Mouse (Mus musculus) CH12.LX (cell line): ENCODE measurements around the gene Bach2. TPM values are rescaled to one million over a fixed set of nuclear protein-coding genes. Genes with fewer than 3 reads are reported as not detected.
A peak's percentile ranks its signal among the peaks of the same experiment; 100 is the strongest.

ENCODE experiments used
- DNase-seq: peaks from one replicate; pipeline ENCODE4 v3.0.0-alpha.2; 2013; ENCODE audit errors: extremely low read depth
- H3K27ac ChIP-seq: 2 replicates; pipeline ENCODE4 v1.5.1; 2012; ENCODE audit warnings: low read depth, mild to moderate bottlenecking, control low read depth, moderate library complexity; ENCODE audit not compliant: insufficient read depth
- H3K27me3 ChIP-seq: replicated peaks from 2 replicates; pipeline ENCODE3; 2012; ENCODE audit warnings: inconsistent platforms
- H3K36me3 ChIP-seq, 2 experiments: replicated peaks in 1 of 2; 2 replicates each; pipeline versions ENCODE3 to v1.6.1; 2012; ENCODE audit warnings: inconsistent platforms in 1 of 2, low read length in 1 of 2, mild to moderate bottlenecking in 1 of 2, mixed read lengths in 1 of 2, moderate library complexity in 1 of 2; ENCODE audit not compliant: control insufficient read depth in 1 of 2, insufficient read depth in 1 of 2
- H3K4me1 ChIP-seq, 2 experiments: 2 replicates each; pipeline ENCODE4 v1.6.1; 2012; ENCODE audit warnings: inconsistent platforms in 1 of 2, moderate library complexity in 1 of 2; ENCODE audit not compliant: insufficient read depth in 2 of 2, control insufficient read depth in 1 of 2
- H3K4me2 ChIP-seq: 2 replicates; pipeline ENCODE4 v1.6.1; 2012; ENCODE audit warnings: low read depth, mild to moderate bottlenecking, control low read depth; ENCODE audit not compliant: poor library complexity, insufficient read depth, severe bottlenecking
- H3K4me3 ChIP-seq, 3 experiments: fragments of 150-350 bp in 1 of 3; sonication (generic) in 1 of 3; replicated peaks in 1 of 3; 2 replicates each; pipeline versions ENCODE3 to v1.5.1; 2011 to 2012; ENCODE audit warnings: low read depth in 2 of 3, low read length in 2 of 3, mild to moderate bottlenecking in 2 of 3, moderate library complexity in 2 of 3, control low read depth in 1 of 3, improper control_type of control experiment in 1 of 3, inconsistent platforms in 1 of 3, mixed read lengths in 1 of 3; ENCODE audit not compliant: poor library complexity in 1 of 3
- H3K79me2 ChIP-seq: replicated peaks from 2 replicates; pipeline ENCODE4 v1.6.1; 2012; ENCODE audit warnings: mild to moderate bottlenecking, moderate library complexity; ENCODE audit not compliant: control insufficient read depth, poor library complexity, insufficient read depth, severe bottlenecking; ENCODE audit errors: extremely low read depth
- H3K9ac ChIP-seq: 2 replicates; pipeline ENCODE4 v1.6.1; 2012; ENCODE audit warnings: low read depth, mild to moderate bottlenecking, control low read depth, moderate library complexity; ENCODE audit not compliant: insufficient read depth
- H3K9me3 ChIP-seq: replicated peaks from 2 replicates; pipeline ENCODE3; 2012; ENCODE audit warnings: low read length, inconsistent platforms, mixed read lengths
- BHLHE40 ChIP-seq: IDR thresholded peaks from 2 replicates; pipeline ENCODE4 v1.6.1; 2011; ENCODE audit warnings: mild to moderate bottlenecking, low read depth, low read length, improper control_type of control experiment
- CHD2 ChIP-seq: IDR thresholded peaks from 2 replicates; pipeline ENCODE4 v1.6.1; 2011; ENCODE audit warnings: low read length, improper control_type of control experiment
- CTCF ChIP-seq, 2 experiments: IDR thresholded peaks in 1 of 2; conservative IDR thresholded peaks in 1 of 2; 2 replicates each; pipeline ENCODE4 v1.5.1; 2011 to 2012; ENCODE audit warnings: low read depth in 2 of 2, low read length in 2 of 2, improper control_type of control experiment in 1 of 2, inconsistent platforms in 1 of 2, mild to moderate bottlenecking in 1 of 2, moderate library complexity in 1 of 2
- E2F4 ChIP-seq: IDR thresholded peaks from 2 replicates; pipeline ENCODE4 v1.6.1; 2011; ENCODE audit warnings: low read depth, low read length, improper control_type of control experiment; ENCODE audit not compliant: insufficient replicate concordance
- EP300 ChIP-seq: IDR thresholded peaks from 2 replicates; pipeline ENCODE4 v1.6.1; 2011; ENCODE audit warnings: low read length, improper control_type of control experiment
- ETS1 ChIP-seq: conservative IDR thresholded peaks from 2 replicates; pipeline ENCODE4 v1.6.1; 2012; ENCODE audit warnings: low read depth, mild to moderate bottlenecking, inconsistent platforms, low read length, improper control_type of control experiment, moderate library complexity
- HCFC1 ChIP-seq: IDR thresholded peaks from 2 replicates; pipeline ENCODE4 v1.6.1; 2012; ENCODE audit warnings: low read depth, mild to moderate bottlenecking, inconsistent platforms, low read length, improper control_type of control experiment
- JUN ChIP-seq: IDR thresholded peaks from 2 replicates; pipeline ENCODE4 v1.6.1; 2011; ENCODE audit warnings: low read depth, mild to moderate bottlenecking, low read length, improper control_type of control experiment, moderate library complexity; ENCODE audit not compliant: insufficient read depth
- JUND ChIP-seq: conservative IDR thresholded peaks from 2 replicates; pipeline ENCODE4 v1.6.1; 2011; ENCODE audit warnings: low read depth, low read length, improper control_type of control experiment
- MAFK ChIP-seq: IDR thresholded peaks from 2 replicates; pipeline ENCODE4 v1.6.1; 2011; ENCODE audit warnings: low read length, improper control_type of control experiment; ENCODE audit not compliant: insufficient replicate concordance
- MAX ChIP-seq: IDR thresholded peaks from 2 replicates; pipeline ENCODE4 v1.6.1; 2011; ENCODE audit warnings: low read length, improper control_type of control experiment
- MAZ ChIP-seq: IDR thresholded peaks from 2 replicates; pipeline ENCODE4 v1.6.1; 2012; ENCODE audit warnings: low read depth, mild to moderate bottlenecking, inconsistent platforms, low read length, improper control_type of control experiment, moderate library complexity
- MXI1 ChIP-seq: IDR thresholded peaks from 2 replicates; pipeline ENCODE4 v1.6.1; 2011; ENCODE audit warnings: mild to moderate bottlenecking, low read depth, low read length, improper control_type of control experiment
- NRF1 ChIP-seq: IDR thresholded peaks from 2 replicates; pipeline ENCODE4 v1.6.1; 2014; ENCODE audit warnings: low read depth, mild to moderate bottlenecking, inconsistent platforms, low read length, improper control_type of control experiment, moderate library complexity
- PAX5 ChIP-seq: IDR thresholded peaks from 2 replicates; pipeline ENCODE4 v1.6.1; 2012; ENCODE audit warnings: low read length, inconsistent platforms, mixed read lengths
- POLR2A ChIP-seq: IDR thresholded peaks from 2 replicates; pipeline ENCODE4 v1.6.1; 2011; ENCODE audit warnings: low read depth, mild to moderate bottlenecking, improper control_type of control experiment, low read length
- POLR2AphosphoS2 ChIP-seq: IDR thresholded peaks from 2 replicates; pipeline ENCODE4 v1.6.1; 2011; ENCODE audit warnings: low read depth, low read length, improper control_type of control experiment
- RAD21 ChIP-seq: IDR thresholded peaks from 2 replicates; pipeline ENCODE4 v1.6.1; 2011; ENCODE audit warnings: low read depth, mild to moderate bottlenecking, low read length, improper control_type of control experiment, moderate library complexity
- SIN3A ChIP-seq: IDR thresholded peaks from 2 replicates; pipeline ENCODE4 v1.6.1; 2012; ENCODE audit warnings: low read length, improper control_type of control experiment, inconsistent platforms
- TBP ChIP-seq: conservative IDR thresholded peaks from 2 replicates; pipeline ENCODE4 v1.6.1; 2011; ENCODE audit warnings: low read depth, low read length, improper control_type of control experiment
- TCF12 ChIP-seq: IDR thresholded peaks from 2 replicates; pipeline ENCODE4 v1.6.1; 2014; ENCODE audit warnings: low read depth, mild to moderate bottlenecking, inconsistent platforms, low read length, improper control_type of control experiment
- UBTF ChIP-seq: IDR thresholded peaks from 2 replicates; pipeline ENCODE4 v1.6.1; 2012; ENCODE audit warnings: low read depth, mild to moderate bottlenecking, inconsistent platforms, low read length, improper control_type of control experiment, moderate library complexity
- ZC3H11A ChIP-seq: IDR thresholded peaks from 2 replicates; pipeline ENCODE4 v1.6.1; 2012; ENCODE audit warnings: low read depth, mild to moderate bottlenecking, inconsistent platforms, low read length, improper control_type of control experiment
- ZKSCAN1 ChIP-seq: IDR thresholded peaks from 2 replicates; pipeline ENCODE4 v1.6.1; 2012; ENCODE audit warnings: low read depth, inconsistent platforms, low read length, improper control_type of control experiment, borderline replicate concordance
- dilution Hi-C: fragments of 300-500 bp; cut with MboI; formaldehyde crosslinking; loops from 2 replicates; pipeline ENCODE4 v1.14.3; 2020; ENCODE audit warnings: low sequenced_read_pairs; ENCODE audit not compliant: extremely low pct_unique_long_range_greater_than_20kb, extremely low pct_ligation_motif_present
- in situ Hi-C: fragments of 300-500 bp; cut with MboI; formaldehyde crosslinking; loops from 3 replicates; pipeline ENCODE4 v1.14.3; 2019; ENCODE audit warnings: low sequenced_read_pairs, low pct_ligation_motif_present, low pct_unique_long_range_greater_than_20kb, mixed read lengths
- polyA plus RNA-seq: library from polyadenylated mRNA; unstranded; fragments of >175 nt; gene quantifications from 2 replicates; pipeline ENCODE4 v1.2.1, GENCODE M21; 2012; ENCODE audit warnings: low read depth; ENCODE audit not compliant: insufficient read length
- total RNA-seq, 2 experiments: library from RNA; depleted of rRNA; stranded (reverse); fragments of 300-350 nt in 1 of 2; fragments of >200 nt in 1 of 2; gene quantifications; 2 replicates each; pipeline ENCODE4 v1.2.3; 2012 to 2014

The Bach2 gene
- total and polyA plus RNA-seq, 3 experiments = 0.11 TPM; not detected in 2

GRCm38 (mm10) chr4:32482936-32483335, 244.3 kb downstream of the Bach2 start:
- Histone ChIP-seq H3K9me3 (no peaks in the 10 kb centered on the region), H3K27ac (no peak overlapping the region), H3K36me3 (no peaks in the 10 kb centered on the region), H3K4me2 (0 out of 2 replicates have a peak overlapping the region, but pooled peaks have one; percentile 15), H3K27me3 (no peaks in the 10 kb centered on the region), H3K79me2 (no peaks in the 10 kb centered on the region), H3K4me3 (no peak overlapping the region), H3K4me1 (peaks cover 4 to 22% of the 10 kb centered on the region in 2 experiments; a peak in 3 of 4 replicates), H3K9ac (no peak overlapping the region)
- dilution Hi-C loops (no loop called here), in situ Hi-C loops (no loop called here)
- DNase-seq = peak; percentile 24
- no peak for TF ChIP-seq CTCF (conservative IDR thresholded peaks at IDR 0.05 in 1 of 2, IDR thresholded peaks at IDR 0.05 in 1 of 2; ENCODE audit: low read depth in 2 of 2, low read length in 2 of 2)
- TF ChIP-seq MAX = no peak
- no peak for TF ChIP-seq ZKSCAN1
- no peak for TF ChIP-seq TBP
- TF ChIP-seq NRF1 = no peak
- TF ChIP-seq UBTF = no peak
- TF ChIP-seq POLR2AphosphoS2 = no peak
- no peak for TF ChIP-seq E2F4
- TF ChIP-seq BHLHE40 = no peak
- no peak for TF ChIP-seq ZC3H11A
- no peak for TF ChIP-seq MXI1
- TF ChIP-seq ETS1 = no peak
- no peak for TF ChIP-seq SIN3A
- no peak for TF ChIP-seq JUN
- no peak for TF ChIP-seq MAZ
- no peak for TF ChIP-seq TCF12
- no peak for TF ChIP-seq MAFK
- TF ChIP-seq JUND = no peak
- TF ChIP-seq HCFC1 = no peak

GRCm38 (mm10) chr4:32485848-32486247, 247.2 kb downstream of the Bach2 start:
- H3K27me3 ChIP-seq = no peaks in the 10 kb centered on the region
- H3K4me3 ChIP-seq = no peak overlapping the region
- dilution Hi-C loops (no loop called here), in situ Hi-C loops (no loop called here)
- no peak overlapping the region for H3K27ac ChIP-seq
- H3K9ac ChIP-seq = no peak overlapping the region
- TF ChIP-seq ZC3H11A (no peak), POLR2A (no peak), PAX5 (no peak), TCF12 (no peak), RAD21 (no peak), HCFC1 (no peak), SIN3A (no peak), ZKSCAN1 (no peak), CHD2 (no peak), CTCF (conservative IDR thresholded peaks at IDR 0.05 in 1 of 2, IDR thresholded peaks at IDR 0.05 in 1 of 2; ENCODE audit: low read depth in 2 of 2, low read length in 2 of 2) (no peak), EP300 (no peak), MXI1 (no peak)
- peak; percentile 9 for DNase-seq
- peaks cover 4 to 17% of the 10 kb centered on the region in 2 experiments; a peak in 3 of 4 replicates for H3K4me1 ChIP-seq
- no peaks in the 10 kb centered on the region for H3K36me3 ChIP-seq
- no peaks in the 10 kb centered on the region for H3K79me2 ChIP-seq
- H3K9me3 ChIP-seq = no peaks in the 10 kb centered on the region
- no peak overlapping the region for H3K4me2 ChIP-seq
